Mouse (Mus musculus): ENCODE results near the gene Paox. TPM values are rescaled to one million over a fixed set of nuclear protein-coding genes. Genes with fewer than 3 reads are reported as not detected.

Gene Paox
- total RNA-seq, 2 experiments from 2014 or later, result 4.5 TPM

GRCm38 (mm10) chr7:140172936-140173335 lies 57.3 kb downstream of the Paox start, which contains the start of gene Olfr523:
TSS of gene Olfr523 (plus strand) at chr7:140173217.
- DNase-seq, result no peak

GRCm38 (mm10) chr7:140179176-140179575 lies 63.6 kb downstream of the Paox start:
- no peak for DNase-seq

- DNase-seq, result no peak
Observed at GRCm38 (mm10) chr7:140180692-140181091, 65.1 kb downstream of the Paox start.

- DNase-seq, result no peak
Observed at GRCm38 (mm10) chr7:140184206-140184605, 68.6 kb downstream of the Paox start.

Other genes starting within 250 kb of the Paox start
- under 1 TPM; 0.07 to 0.14 TPM for gene Kndc1, start 221.1 kb upstream of the Paox start, total RNA-seq (2021)
- gene Utf1, start 172.0 kb upstream of the Paox start, total RNA-seq (2021), result not detected
- gene 6430531B16Rik, start 137.0 kb upstream of the Paox start, total RNA-seq (2021), result not detected
- under 1 TPM; 0.38 to 0.90 TPM for gene Adam8, start 123.2 kb upstream of the Paox start, total RNA-seq (2021)
- 10 to 100 TPM; 14.6 to 17.9 TPM for gene Zfp511, start 79.4 kb upstream of the Paox start, total RNA-seq (2021)
- 10 to 100 TPM; 45.3 to 45.8 TPM for gene Tubgcp2, start 79.1 kb upstream of the Paox start, total RNA-seq (2021)
- gene Msx3, start 66.7 kb upstream of the Paox start, total RNA-seq (2021), result not detected
- under 1 TPM in 1 of 2 experiments, not detected in 1; 0.34 TPM for gene Caly, start 33.3 kb upstream of the Paox start, total RNA-seq (2021)
- not detected for gene Prap1, start 22.4 kb upstream of the Paox start, total RNA-seq (2021)
- gene Fuom, start 13.4 kb upstream of the Paox start, total RNA-seq (2021), result 100 to 1,000 TPM; 106 to 119 TPM
- gene Echs1, start 677 bp downstream of the Paox start, total RNA-seq (2021), result 100 to 1,000 TPM; 190 to 210 TPM
- 10 to 100 TPM; 22.3 to 25.6 TPM for gene Mtg1, start 21.8 kb downstream of the Paox start, total RNA-seq (2021)
- under 1 TPM; 0.17 to 0.27 TPM for gene Sprn, start 39.1 kb downstream of the Paox start, total RNA-seq (2021)
- gene Olfr522, start 49.0 kb downstream of the Paox start, total RNA-seq (2021), result not detected
- not detected for gene Olfr523, start 57.4 kb downstream of the Paox start, total RNA-seq (2021)
- gene Olfr524, start 90.2 kb downstream of the Paox start, total RNA-seq (2021), result not detected
- gene Cd163l1, start 102.5 kb downstream of the Paox start, total RNA-seq (2021), result under 1 TPM in 1 of 2 experiments, not detected in 1; 0.07 TPM
- not detected for gene 5830411N06Rik, start 131.5 kb downstream of the Paox start, total RNA-seq (2021)
- not detected for gene Olfr525, start 205.1 kb downstream of the Paox start, total RNA-seq (2021)
- not detected for gene Olfr527, start 218.2 kb downstream of the Paox start, total RNA-seq (2021)
- gene Olfr60, start 245.9 kb downstream of the Paox start, total RNA-seq (2021), result not detected

Data from heart, postnatal 4 days (tissue).